Mouse (Mus musculus) thymus, postnatal 0 days (tissue): ENCODE measurements around the gene Palm3. TPM values are rescaled to one million over a fixed set of nuclear protein-coding genes. Genes with fewer than 3 reads are reported as not detected.

Source experiments
- DNase-seq: peaks from one replicate; pipeline ENCODE4 v3.0.0-alpha.2; 2015; ENCODE audit warnings: low spot score
- polyA plus RNA-seq: library from polyadenylated mRNA; unstranded; fragments of >200 nt; fragmentation: Nextera tagmentation; extraction: Ambion mirVana; gene quantifications from 2 replicates; pipeline ENCODE4 v1.2.1, GENCODE M21; 2015

The Palm3 gene
- polyA plus RNA-seq, 1 experiment from 2014 or later: 5.8 TPM

GRCm38 (mm10) chr8:84023085-84023484 is 1.8 kb downstream of the Palm3 start:
- DNase-seq: no peak

- DNase-seq: no peak
These were observed 2.4 kb downstream of the Palm3 start for GRCm38 (mm10) chr8:84023631-84024030.

GRCm38 (mm10) chr8:84024171-84024570 is 2.9 kb downstream of the Palm3 start:
- DNase-seq: peak; percentile 70

GRCm38 (mm10) chr8:84025863-84026262 is 4.6 kb downstream of the Palm3 start:
- peak; percentile 80 for DNase-seq

GRCm38 (mm10) chr8:84027449-84027848 is 6.2 kb downstream of the Palm3 start:
- no peak for DNase-seq

GRCm38 (mm10) chr8:84029272-84029671 is 8.0 kb downstream of the Palm3 start:
- DNase-seq: no peak

GRCm38 (mm10) chr8:84032777-84033176 is 11.5 kb downstream of the Palm3 start:
- no peak for DNase-seq

GRCm38 (mm10) chr8:84038015-84038414 is 16.7 kb downstream of the Palm3 start:
- no peak for DNase-seq

GRCm38 (mm10) chr8:84039050-84039449 is 17.8 kb downstream of the Palm3 start:
- DNase-seq: peak; percentile 87

- peak; percentile 78 for DNase-seq
These were observed 21.0 kb downstream of the Palm3 start, which contains the start of gene Il27ra for GRCm38 (mm10) chr8:84042066-84042947. TSS of gene Il27ra (minus strand) at chr8:84042589.

- DNase-seq: no peak
These were observed 21.7 kb downstream of the Palm3 start for GRCm38 (mm10) chr8:84042948-84043342.

GRCm38 (mm10) chr8:84044103-84044502 is 22.8 kb downstream of the Palm3 start:
- no peak for DNase-seq

GRCm38 (mm10) chr8:84044900-84045299 is 23.6 kb downstream of the Palm3 start, which contains the start of gene Rln3:
TSS of gene Rln3 (minus strand) at chr8:84045000.
- no peak for DNase-seq

GRCm38 (mm10) chr8:84046505-84046904 is 25.2 kb downstream of the Palm3 start:
- DNase-seq: no peak

GRCm38 (mm10) chr8:84048171-84048570 is 26.9 kb downstream of the Palm3 start:
- DNase-seq: no peak

GRCm38 (mm10) chr8:84052746-84053145 is 31.5 kb downstream of the Palm3 start:
- no peak for DNase-seq

- no peak for DNase-seq
These were observed 32.0 kb downstream of the Palm3 start for GRCm38 (mm10) chr8:84053229-84053628.

GRCm38 (mm10) chr8:84057827-84058226 is 36.6 kb downstream of the Palm3 start:
- no peak for DNase-seq

GRCm38 (mm10) chr8:84059226-84059625 is 38.0 kb downstream of the Palm3 start:
- no peak for DNase-seq

GRCm38 (mm10) chr8:84060245-84060644 is 39.0 kb downstream of the Palm3 start:
- no peak for DNase-seq

- DNase-seq: peak; percentile 87
These were observed 42.8 kb downstream of the Palm3 start for GRCm38 (mm10) chr8:84063861-84064610.

GRCm38 (mm10) chr8:84065037-84065436 is 43.8 kb downstream of the Palm3 start, which contains the start of gene Gm10643:
TSS of gene Gm10643 (minus strand) at chr8:84065137.
- no peak for DNase-seq
